Mouse (Mus musculus) bone marrow macrophage, adult 2 months (primary cell): ENCODE measurements around the gene Xirp2. TPM values are rescaled to one million over a fixed set of nuclear protein-coding genes. Genes with fewer than 3 reads are reported as not detected.
A peak's percentile ranks its signal among the peaks of the same experiment; 100 is the strongest.

Experiments used
- H3K27ac ChIP-seq: 2 replicates; pipeline ENCODE4 v1.5.1; 2012; ENCODE audit warnings: low read depth, low read length; ENCODE audit not compliant: insufficient read depth
- H3K4me1 ChIP-seq: 2 replicates; pipeline ENCODE4 v1.6.1; 2012; ENCODE audit warnings: low read length; ENCODE audit not compliant: control insufficient read depth, insufficient read depth
- H3K4me3 ChIP-seq: 2 replicates; pipeline ENCODE4 v1.5.1; 2012; ENCODE audit warnings: mild to moderate bottlenecking, low read length, moderate library complexity; ENCODE audit not compliant: insufficient read depth
- CTCF ChIP-seq: IDR thresholded peaks from 2 replicates; pipeline ENCODE4 v1.5.1; 2012; ENCODE audit warnings: low read depth, mild to moderate bottlenecking, low read length, moderate library complexity
- POLR2A ChIP-seq: IDR thresholded peaks from 2 replicates; pipeline ENCODE4 v1.6.1; 2012; ENCODE audit warnings: mild to moderate bottlenecking, low read depth, low read length, borderline replicate concordance
- polyA plus RNA-seq: library from polyadenylated mRNA; stranded (reverse); fragments of >200 nt; gene quantifications from 2 replicates; pipeline ENCODE4 v1.2.4, GENCODE M21; 2012; ENCODE audit not compliant: missing spikeins, insufficient read depth, insufficient read length

Gene Xirp2
- polyA plus RNA-seq, 1 experiment: not detected

GRCm38 (mm10) chr2:67544426-67544825, 98.6 kb downstream of the Xirp2 start:
- Histone ChIP-seq H3K4me1 (no peaks in the 10 kb centered on the region), H3K4me3 (no peak overlapping the region), H3K27ac (no peak overlapping the region)
- TF ChIP-seq POLR2A: no peak
- TF ChIP-seq CTCF: no peak

GRCm38 (mm10) chr2:67564851-67565479, 119.2 kb downstream of the Xirp2 start:
- H3K4me3 ChIP-seq: no peak overlapping the region
- H3K27ac ChIP-seq: no peak overlapping the region
- no peak for TF ChIP-seq POLR2A
- no peak for TF ChIP-seq CTCF
- no peaks in the 10 kb centered on the region for H3K4me1 ChIP-seq

GRCm38 (mm10) chr2:67565480-67566331, 119.9 kb downstream of the Xirp2 start, which contains the start of gene B3galt1:
Gene B3galt1 (plus strand): TSS chr2:67565871.
- Histone ChIP-seq H3K27ac (no peak within 1 kb of the TSS), H3K4me3 (peak within 1 kb of the TSS; percentile 8; the same call in 1 of the 2 replicates), H3K4me1 (no peaks in the 10 kb centered on the region)
- no peak for TF ChIP-seq POLR2A
- TF ChIP-seq CTCF: no peak

- Histone ChIP-seq H3K4me1 (no peaks in the 10 kb centered on the region), H3K4me3 (no peak overlapping the region), H3K27ac (no peak overlapping the region)
- TF ChIP-seq POLR2A (no peak), CTCF (no peak)
Measured at GRCm38 (mm10) chr2:67566566-67566965, 120.8 kb downstream of the Xirp2 start.

GRCm38 (mm10) chr2:67567141-67567680, 121.4 kb downstream of the Xirp2 start:
- H3K4me3 ChIP-seq: no peak overlapping the region
- H3K4me1 ChIP-seq: no peaks in the 10 kb centered on the region
- no peak for TF ChIP-seq POLR2A
- TF ChIP-seq CTCF: no peak
- H3K27ac ChIP-seq: no peak overlapping the region

Other genes with a start within 250 kb of the Xirp2 start
- not detected in 2 replicates for gene Gm21830, start 32.3 kb upstream of the Xirp2 start, polyA plus RNA-seq
- gene Gm26727, start 12.8 kb upstream of the Xirp2 start, polyA plus RNA-seq: not detected in 2 replicates
- gene B3galt1, start 119.9 kb downstream of the Xirp2 start, polyA plus RNA-seq: not detected in 2 replicates